Mouse (Mus musculus) erythroblast, embryonic 14.5 days (primary cell): Measurements from ENCODE around the gene Zfp787. TPM values are rescaled to one million over a fixed set of nuclear protein-coding genes. Genes with fewer than 3 reads are reported as not detected.
"Not testable (repeated sequence)": the region's sequence is repeated elsewhere in the genome, so short reads cannot be mapped to it uniquely, and the experiment has no call there.

Experiments used
- H3K27me3 ChIP-seq: 2 replicates; pipeline ENCODE4 v1.6.1; 2012; ENCODE audit warnings: inconsistent platforms; ENCODE audit not compliant: control insufficient read depth
- H3K36me3 ChIP-seq: 2 replicates; pipeline ENCODE4 v1.6.1; 2012; ENCODE audit warnings: mild to moderate bottlenecking, inconsistent platforms; ENCODE audit not compliant: control insufficient read depth
- H3K4me1 ChIP-seq: 2 replicates; pipeline ENCODE4 v1.6.1; 2012; ENCODE audit warnings: inconsistent platforms; ENCODE audit not compliant: control insufficient read depth
- H3K4me3 ChIP-seq: replicated peaks from 2 replicates; pipeline ENCODE3; 2012; ENCODE audit warnings: moderate library complexity, mild to moderate bottlenecking, inconsistent platforms
- H3K9me3 ChIP-seq: 2 replicates; pipeline ENCODE4 v1.6.1; 2012; ENCODE audit warnings: low read length, inconsistent platforms, mixed read lengths; ENCODE audit not compliant: control insufficient read depth
- GATA1 ChIP-seq: IDR thresholded peaks from 2 replicates; pipeline ENCODE4 v1.6.1; 2012; ENCODE audit warnings: low read length, inconsistent platforms, mixed read lengths
- TAL1 ChIP-seq: IDR thresholded peaks from 3 replicates; pipeline ENCODE4 v1.6.1; 2012; ENCODE audit warnings: low read length, inconsistent platforms, mixed read lengths
- polyA plus RNA-seq: library from polyadenylated mRNA; stranded (reverse); fragments of >175 nt; gene quantifications from 2 replicates; pipeline ENCODE4 v1.2.3, GENCODE M21; 2012

The Zfp787 gene
- polyA plus RNA-seq, 1 experiment: 0.85 TPM

DNA sequence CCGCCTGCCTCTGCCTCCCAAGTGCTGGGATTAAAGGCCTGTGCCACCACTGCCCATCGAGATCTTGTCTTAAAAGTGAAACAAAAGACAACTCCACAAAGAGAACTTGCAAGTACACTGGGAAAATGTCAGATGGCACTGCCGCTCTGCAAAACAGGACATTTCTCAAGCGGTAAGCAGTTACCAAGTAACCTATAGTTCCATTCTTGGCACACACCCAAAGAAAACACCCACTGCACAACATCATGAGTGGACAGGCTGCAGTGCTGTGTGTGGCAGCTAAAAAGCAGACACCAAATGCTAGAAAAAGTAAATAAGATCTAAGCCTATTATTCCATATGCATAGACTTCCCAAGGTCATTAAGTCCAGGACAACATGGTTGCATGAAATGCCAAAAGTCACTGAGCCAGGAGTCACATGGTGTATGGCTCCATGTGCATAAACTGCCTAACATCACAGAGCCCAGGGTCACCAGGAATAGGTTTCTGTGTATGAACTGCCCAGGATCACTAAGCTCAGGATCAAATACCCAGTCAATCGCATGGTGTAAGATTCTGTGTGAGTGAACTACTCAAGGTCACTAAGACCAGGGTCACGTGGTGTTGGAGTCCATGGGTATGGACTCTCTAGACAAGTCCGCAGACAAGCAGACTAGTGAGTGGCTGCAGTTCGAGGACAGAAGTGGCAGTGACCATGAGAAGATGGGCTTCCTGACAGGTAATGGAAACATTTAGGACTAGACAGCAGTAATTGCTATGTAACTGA is 10.2 kb downstream of the Zfp787 start:
- TF ChIP-seq GATA1: no peak
- no peak for TF ChIP-seq TAL1
- peaks cover 40% of the 10 kb centered on the region for H3K4me1 ChIP-seq
- peaks cover 16% of the 10 kb centered on the region for H3K36me3 ChIP-seq
- H3K4me3 ChIP-seq: no peak overlapping the region
- no peaks in the 10 kb centered on the region for H3K27me3 ChIP-seq
- no peaks in the 10 kb centered on the region for H3K9me3 ChIP-seq

GRCm38 (mm10) chr7:6143991-6144531 is 11.7 kb downstream of the Zfp787 start:
- Histone ChIP-seq H3K4me3 (no peak overlapping the region), H3K9me3 (no peaks in the 10 kb centered on the region), H3K36me3 (peaks cover 27% of the 10 kb centered on the region), H3K27me3 (no peaks in the 10 kb centered on the region), H3K4me1 (peaks cover 37% of the 10 kb centered on the region)
- TF ChIP-seq TAL1 (no peak), GATA1 (no peak)

- H3K9me3 ChIP-seq: no peaks in the 10 kb centered on the region
- no peak overlapping the region for H3K4me3 ChIP-seq
- no peaks in the 10 kb centered on the region for H3K27me3 ChIP-seq
- TF ChIP-seq TAL1 (no peak), GATA1 (no peak)
- peaks cover 33% of the 10 kb centered on the region for H3K36me3 ChIP-seq
- H3K4me1 ChIP-seq: peaks cover 2% of the 10 kb centered on the region; the same call in 1 of the 2 replicates
Measured at GRCm38 (mm10) chr7:6139295-6139694, 16.5 kb downstream of the Zfp787 start.

DNA sequence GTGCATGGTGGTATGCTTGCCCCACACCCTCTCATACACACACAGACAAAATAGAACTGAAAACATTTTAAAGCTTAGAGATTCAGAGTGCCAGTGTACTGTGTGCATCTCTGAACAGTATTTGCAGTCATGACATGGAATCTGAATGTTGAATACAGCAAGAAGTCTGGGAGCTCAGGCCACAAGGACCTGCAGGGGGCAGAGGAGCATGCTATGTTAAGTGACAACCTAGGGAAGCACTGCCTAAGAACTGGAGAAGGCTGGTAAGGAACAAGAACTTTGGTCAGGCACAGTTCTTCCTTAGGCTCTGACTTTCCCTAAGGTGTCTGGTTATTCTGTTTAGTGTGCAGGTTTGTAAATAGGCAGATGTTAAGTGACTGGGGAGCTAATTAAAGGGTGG is 19.3 kb downstream of the Zfp787 start:
- Histone ChIP-seq H3K9me3 (peaks cover 7% of the 10 kb centered on the region), H3K27me3 (no peaks in the 10 kb centered on the region), H3K36me3 (peaks cover 45% of the 10 kb centered on the region), H3K4me1 (no peaks in the 10 kb centered on the region), H3K4me3 (no peak overlapping the region)
- no peak for TF ChIP-seq TAL1
- TF ChIP-seq GATA1: no peak

DNA sequence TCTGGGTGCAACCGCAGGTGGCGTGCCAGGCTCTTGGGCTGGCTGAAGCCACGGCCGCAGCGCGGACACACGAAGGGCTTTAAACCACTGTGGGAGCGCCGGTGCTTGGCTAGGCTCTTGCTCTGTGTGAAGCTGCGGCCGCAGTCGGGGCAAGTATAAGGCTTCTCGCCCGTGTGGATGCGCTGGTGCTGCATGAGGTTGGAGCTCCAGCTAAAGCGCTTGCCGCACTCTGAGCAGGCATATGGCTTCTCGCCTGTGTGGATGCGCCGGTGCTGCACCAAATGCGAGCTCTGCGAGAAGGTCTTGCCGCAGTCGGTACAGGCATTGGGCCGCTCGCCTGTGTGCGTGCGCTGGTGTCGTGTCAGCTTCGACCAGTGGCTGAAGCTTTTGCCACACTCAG is 23.2 kb downstream of the Zfp787 start:
- TF ChIP-seq TAL1: no peak
- Histone ChIP-seq H3K4me1 (peaks cover 3% of the 10 kb centered on the region), H3K9me3 (peaks cover 7% of the 10 kb centered on the region), H3K4me3 (no peak overlapping the region), H3K36me3 (peaks cover 28% of the 10 kb centered on the region), H3K27me3 (no peaks in the 10 kb centered on the region)

DNA sequence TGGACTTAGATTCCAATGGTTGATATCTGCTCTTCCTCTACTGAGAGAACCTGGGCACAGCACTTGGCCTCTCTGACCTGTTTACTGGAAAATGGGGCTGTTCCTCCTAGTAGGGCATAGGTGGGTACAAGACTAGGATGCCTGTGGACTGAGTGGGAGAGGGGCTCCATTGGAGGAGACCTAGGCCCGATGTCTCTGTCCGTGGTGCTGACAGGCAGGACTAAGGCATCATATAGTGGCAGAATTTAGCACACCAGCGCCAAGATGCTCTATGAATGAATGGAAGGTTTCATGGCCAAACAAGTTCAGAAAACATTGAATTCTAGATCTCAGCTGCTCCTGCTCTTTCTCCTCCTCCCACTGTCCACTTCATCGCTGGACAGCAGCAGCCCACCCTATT is 25.5 kb downstream of the Zfp787 start:
- H3K4me3 ChIP-seq: no peak overlapping the region
- H3K4me1 ChIP-seq: peaks cover 3% of the 10 kb centered on the region
- peaks cover 25% of the 10 kb centered on the region for H3K36me3 ChIP-seq
- TF ChIP-seq GATA1: no peak
- TF ChIP-seq TAL1: no peak
- no peaks in the 10 kb centered on the region for H3K27me3 ChIP-seq
- H3K9me3 ChIP-seq: peaks cover 7% of the 10 kb centered on the region

- Histone ChIP-seq H3K9me3 (no peaks in the 10 kb centered on the region), H3K27me3 (no peaks in the 10 kb centered on the region), H3K4me3 (no peak overlapping the region), H3K36me3 (peaks cover 2% of the 10 kb centered on the region; the same call in 1 of the 2 replicates), H3K4me1 (peaks cover 3% of the 10 kb centered on the region)
- no peak for TF ChIP-seq TAL1
- TF ChIP-seq GATA1: no peak
Measured at GRCm38 (mm10) chr7:6126690-6127448, 28.9 kb downstream of the Zfp787 start.

- H3K4me1 ChIP-seq, H3K36me3 ChIP-seq, H3K27me3 ChIP-seq, H3K9me3 ChIP-seq, H3K4me3 ChIP-seq: not testable (repeated sequence)
Measured at GRCm38 (mm10) chr7:6121128-6121527, 34.7 kb downstream of the Zfp787 start.

DNA sequence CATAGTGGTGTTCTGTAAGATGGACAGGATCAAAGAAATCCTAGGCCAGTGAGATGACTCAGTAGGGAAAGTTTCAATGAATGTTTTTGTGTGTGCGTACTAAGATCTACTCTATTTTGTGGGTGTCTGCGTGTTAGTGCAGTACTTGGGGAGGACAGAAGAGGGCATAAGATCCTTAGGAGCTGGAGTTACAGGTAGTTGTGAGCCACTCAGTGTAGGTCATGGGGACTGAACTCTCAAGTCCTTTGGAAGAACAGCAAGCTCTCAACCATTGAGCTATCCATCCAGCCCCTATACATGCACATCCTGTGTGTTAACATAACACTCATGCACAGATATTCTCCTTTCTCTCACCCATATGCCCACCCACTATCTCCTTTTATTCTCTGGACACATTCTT is 35.7 kb downstream of the Zfp787 start:
- not testable (repeated sequence) for H3K9me3 ChIP-seq, H3K36me3 ChIP-seq, H3K4me1 ChIP-seq, H3K4me3 ChIP-seq, H3K27me3 ChIP-seq
